Mouse (Mus musculus) heart, postnatal 14 days (tissue): ENCODE results near the gene Zfp62. TPM values are rescaled to one million over a fixed set of nuclear protein-coding genes. Genes with fewer than 3 reads are reported as not detected.

Experiments
- DNase-seq, 2 experiments: peaks; one replicate each; pipeline ENCODE4 v3.0.0; 2021 to 2022
- intact Hi-C: fragments of 180-260 bp; cut with DNase I; formaldehyde crosslinking; loops from one replicate; pipeline ENCODE4 v1.15.1; 2025
- total RNA-seq, 2 experiments: library from RNA; stranded (reverse); gene quantifications; 2 replicates each; pipeline ENCODE4 v1.2.3; 2021

Gene Zfp62
- total RNA-seq, 2 experiments from 2014 or later: 26.3 to 27.0 TPM

DNA sequence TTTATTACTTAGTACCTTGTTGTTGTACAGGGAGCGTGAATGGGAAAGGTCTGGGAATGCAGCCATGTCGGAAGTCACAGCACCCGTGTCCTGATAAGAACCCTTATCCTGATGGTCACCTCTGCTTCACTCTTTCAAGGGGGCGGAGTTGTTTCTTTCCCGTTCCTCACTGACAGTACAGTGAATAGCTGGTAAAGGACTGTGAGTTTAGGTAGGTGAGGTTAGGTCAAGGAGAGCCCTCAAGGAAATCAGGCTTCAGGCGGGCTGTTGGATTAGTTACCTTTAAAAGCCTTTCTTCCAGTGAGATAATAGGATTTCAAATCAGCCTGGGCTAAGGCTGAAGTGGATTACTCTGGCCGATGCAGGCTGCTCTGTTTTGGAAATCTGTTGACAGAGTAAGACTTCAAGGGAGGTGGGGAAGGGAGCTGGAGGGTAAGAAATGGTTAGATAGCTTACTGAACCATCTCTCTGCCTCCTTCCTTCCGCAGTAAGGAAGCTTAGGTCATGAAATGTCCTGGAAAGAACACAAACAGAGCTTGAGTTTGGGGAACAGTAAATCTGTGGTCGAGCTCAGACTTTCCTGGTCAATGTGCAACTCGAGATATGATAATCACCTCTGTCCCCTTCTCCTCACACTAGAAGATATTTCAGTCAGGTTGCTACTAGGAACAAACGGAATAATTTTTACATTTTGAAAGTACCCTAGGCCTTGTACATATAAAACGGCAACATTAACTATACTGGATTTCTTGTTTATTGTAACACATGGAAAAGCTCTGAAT is 42.7 kb downstream of the Zfp62 start:
- DNase-seq: no peak
- intact Hi-C loops: no loop called here

GRCm38 (mm10) chr11:49246523-49246922 is 43.4 kb downstream of the Zfp62 start:
- intact Hi-C loops: no loop called here
- no peak for DNase-seq

DNA sequence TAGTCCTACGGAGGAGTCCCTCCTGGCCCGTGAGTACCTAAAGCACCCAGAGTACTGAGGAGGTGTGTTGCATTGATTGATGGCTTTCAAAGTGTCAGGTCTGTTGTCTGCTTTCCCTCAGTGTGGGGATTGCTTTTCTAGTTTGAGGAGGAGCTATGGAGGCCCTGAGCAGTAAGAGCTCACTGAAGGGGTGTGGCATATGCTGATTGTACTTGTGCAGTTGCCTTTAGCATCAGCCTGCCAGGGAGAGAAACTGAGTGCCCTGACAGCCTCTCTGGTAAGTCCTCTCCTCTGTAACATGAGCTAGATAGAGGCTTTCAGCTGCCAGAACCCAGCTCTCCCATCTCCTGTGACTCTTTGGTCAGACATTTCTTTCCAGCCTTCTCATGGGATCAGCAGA is 44.2 kb downstream of the Zfp62 start:
- intact Hi-C loops: no loop called here

DNA sequence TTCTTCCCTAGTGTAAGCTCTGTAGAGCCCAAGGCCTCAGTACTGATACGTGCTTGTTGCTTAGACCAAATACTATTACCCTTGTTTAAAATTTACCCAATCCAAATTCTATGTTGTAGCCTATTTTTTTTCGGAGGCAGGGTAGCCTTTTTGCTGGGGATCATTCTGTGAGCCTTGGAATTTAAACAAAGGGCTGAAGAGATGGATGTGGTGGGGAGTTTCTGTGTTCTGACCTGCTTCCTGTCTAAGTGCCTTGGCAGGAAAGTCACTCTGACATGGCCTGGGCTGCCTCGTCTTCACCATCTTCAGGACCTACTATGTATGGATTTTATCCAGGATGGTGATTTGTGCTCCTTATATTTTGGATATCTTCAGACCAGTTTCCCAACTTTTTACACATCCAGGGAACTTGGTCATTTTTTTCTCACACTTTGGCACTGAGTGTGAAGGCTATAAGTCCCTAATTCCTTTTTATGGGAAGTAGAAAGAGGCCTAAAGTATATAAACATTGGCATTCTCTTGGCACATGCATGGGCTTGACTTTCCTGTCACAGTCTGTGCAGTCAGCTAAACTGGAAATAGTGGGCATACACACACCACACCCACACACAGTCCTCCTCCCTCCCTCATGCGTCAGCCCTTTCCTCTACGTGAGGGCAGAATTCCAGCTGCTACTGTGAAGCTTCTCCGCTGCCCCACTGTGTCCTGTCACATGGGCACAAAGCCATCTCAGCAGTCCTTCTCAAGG is 45.3 kb downstream of the Zfp62 start:
- intact Hi-C loops: no loop called here
- DNase-seq: peak; percentile 46 to 52

More for the DNA sequence above, 44.2 kb downstream of the Zfp62 start:
- no peak for DNase-seq

DNA sequence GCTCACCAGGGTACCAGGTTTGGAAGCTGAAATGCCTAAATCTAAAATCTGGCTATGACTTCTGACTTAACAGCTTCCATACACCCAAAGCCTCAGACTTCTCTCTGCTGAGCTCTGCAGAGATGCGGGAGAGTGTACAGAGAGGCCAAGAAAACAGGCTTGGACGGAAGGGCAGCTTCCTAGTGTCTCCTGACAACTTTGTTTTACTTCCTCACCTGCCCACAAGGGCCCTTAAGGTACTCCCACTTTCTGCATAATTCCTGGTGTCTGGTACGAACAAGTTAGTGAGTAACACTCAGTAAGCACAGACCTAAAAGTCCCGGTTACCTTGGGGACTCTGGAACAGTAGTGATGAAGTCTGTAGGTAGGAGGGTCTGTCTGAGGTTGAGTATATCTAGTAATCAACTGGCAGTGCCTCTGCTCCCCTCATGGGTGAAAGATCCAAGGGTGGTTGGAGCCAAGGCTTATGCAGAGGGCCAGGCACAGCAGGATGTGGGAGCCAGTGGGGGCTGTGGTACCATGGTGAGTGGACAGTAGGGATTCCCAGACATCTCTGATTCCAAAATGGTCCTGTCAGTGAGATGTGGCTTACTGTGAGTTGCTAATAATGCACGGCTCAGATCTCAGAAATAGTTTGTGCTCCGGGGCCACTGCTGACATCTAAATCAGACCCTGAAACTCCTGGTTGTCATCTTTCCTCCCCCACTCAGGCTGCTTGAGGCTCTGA is 46.0 kb downstream of the Zfp62 start:
- intact Hi-C loops: no loop called here
- no peak for DNase-seq

GRCm38 (mm10) chr11:49249811-49250421 is 46.8 kb downstream of the Zfp62 start:
- intact Hi-C loops: loop anchor here (2.0 to 5.0 kb wide), 2 partner anchors 47 to 143 kb away; partner anchors contain the start of gene Zfp62

DNA sequence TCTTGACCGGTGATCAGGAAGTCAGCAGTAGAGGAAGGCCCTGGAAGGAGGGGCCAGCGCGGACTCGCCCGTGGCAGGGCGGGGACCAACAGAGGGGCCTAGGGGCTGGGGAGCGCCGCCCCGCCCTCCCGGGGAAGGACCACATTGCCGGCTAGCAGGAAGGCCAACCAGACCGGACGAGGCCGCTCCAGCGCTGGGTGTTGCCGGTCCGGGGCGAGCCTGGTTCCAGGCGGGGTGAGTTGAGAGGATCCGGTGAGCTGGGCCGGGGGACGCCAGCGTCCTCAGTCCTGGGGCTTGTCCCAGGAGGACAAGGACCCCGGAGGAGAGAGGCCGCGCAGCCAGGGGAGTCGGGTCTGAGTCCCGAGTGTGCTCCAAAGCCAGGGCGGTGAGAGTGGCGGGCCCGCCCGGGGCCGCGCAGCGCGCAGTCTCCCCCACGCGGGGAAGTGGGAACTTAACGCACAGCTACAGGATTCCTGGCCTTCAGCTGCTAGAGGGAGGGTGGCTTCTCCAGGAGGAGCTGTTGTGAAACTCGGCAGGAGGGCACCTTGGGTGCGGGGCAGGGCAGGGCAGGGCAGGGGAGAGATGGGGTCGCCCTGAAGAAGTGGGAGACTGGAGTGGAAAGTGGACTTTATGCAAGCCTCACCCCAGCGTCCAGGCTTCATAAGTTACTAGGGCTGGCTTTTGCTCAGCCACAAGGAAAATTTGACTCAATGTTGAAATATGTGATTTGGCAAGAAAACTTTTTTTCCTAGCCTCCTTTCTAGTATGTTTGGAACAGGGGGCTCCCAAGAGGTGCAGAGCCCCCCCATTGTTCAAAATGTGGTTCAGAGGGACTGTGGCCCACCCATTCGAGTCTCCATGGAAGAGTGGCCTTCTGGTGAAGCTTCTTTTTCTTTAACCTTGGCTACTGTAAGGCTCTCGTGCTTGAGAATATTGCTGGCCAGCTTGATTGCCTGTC is 47.6 kb downstream of the Zfp62 start:
- intact Hi-C loops: loop anchor here (2.0 to 5.0 kb wide), 2 partner anchors 48 to 143 kb away; partner anchors contain the start of gene Zfp62
- DNase-seq: peak; percentile 92 to 94

More at GRCm38 (mm10) chr11:49249811-49250421, 46.8 kb downstream of the Zfp62 start:
- DNase-seq: no peak

DNA sequence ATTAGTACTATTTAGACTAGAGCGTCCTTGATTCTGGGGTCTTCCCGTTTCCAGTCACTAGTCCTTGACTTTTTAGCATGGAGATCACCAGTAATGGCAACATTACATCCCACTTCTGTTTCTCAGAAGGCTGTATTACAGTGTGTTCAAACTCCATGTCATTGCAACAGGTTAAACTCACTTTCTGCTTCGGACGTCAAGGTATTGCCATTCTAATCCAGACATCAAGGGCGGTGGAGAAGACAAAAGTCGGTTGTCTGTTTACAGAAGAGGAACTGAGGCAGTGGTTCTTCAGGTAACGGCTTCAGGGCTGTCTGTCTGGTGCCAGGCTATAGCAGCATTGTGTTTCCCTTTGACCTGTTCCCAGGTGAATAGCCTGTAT is 48.3 kb downstream of the Zfp62 start:
- intact Hi-C loops: loop anchor here (2.0 to 5.0 kb wide), 2 partner anchors 49 to 144 kb away; partner anchors contain the start of gene Zfp62
- no peak for DNase-seq

DNA sequence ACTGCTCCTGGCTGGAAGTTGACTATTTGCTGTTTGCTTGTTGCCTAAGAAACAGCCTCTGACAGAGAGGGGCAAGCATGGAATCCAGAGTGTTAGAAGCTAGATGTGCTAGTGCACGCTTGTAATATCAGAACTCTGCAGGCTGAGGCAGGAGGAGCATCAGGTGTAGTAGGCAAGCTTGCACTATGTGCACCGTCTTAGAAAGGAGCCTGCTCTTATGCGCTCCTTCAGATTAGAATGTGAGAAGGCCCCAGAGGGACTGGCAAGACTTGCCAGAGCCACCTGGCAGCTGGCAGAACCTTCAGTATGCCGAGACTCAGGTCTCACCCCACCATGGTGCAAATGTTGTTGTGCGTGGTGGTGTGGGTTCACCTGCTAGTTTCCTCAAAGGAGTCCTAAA is 49.0 kb downstream of the Zfp62 start:
- intact Hi-C loops: loop anchor here (5.0 kb wide), 1 partner anchor 145 kb away; no protein-coding TSS in a partner anchor
- no peak for DNase-seq

GRCm38 (mm10) chr11:49253035-49253434 is 49.9 kb downstream of the Zfp62 start:
- intact Hi-C loops: loop anchor here (5.0 kb wide), 1 partner anchor 146 kb away; no protein-coding TSS in a partner anchor
- DNase-seq: no peak

- intact Hi-C loops: no loop called here
- no peak for DNase-seq
Observed at GRCm38 (mm10) chr11:49259296-49259695, 56.2 kb downstream of the Zfp62 start.

GRCm38 (mm10) chr11:49259829-49260228 is 56.7 kb downstream of the Zfp62 start:
- intact Hi-C loops: loop anchor here (10.0 kb wide), 1 partner anchor 465 kb away; no protein-coding TSS in a partner anchor
- DNase-seq: no peak

DNA sequence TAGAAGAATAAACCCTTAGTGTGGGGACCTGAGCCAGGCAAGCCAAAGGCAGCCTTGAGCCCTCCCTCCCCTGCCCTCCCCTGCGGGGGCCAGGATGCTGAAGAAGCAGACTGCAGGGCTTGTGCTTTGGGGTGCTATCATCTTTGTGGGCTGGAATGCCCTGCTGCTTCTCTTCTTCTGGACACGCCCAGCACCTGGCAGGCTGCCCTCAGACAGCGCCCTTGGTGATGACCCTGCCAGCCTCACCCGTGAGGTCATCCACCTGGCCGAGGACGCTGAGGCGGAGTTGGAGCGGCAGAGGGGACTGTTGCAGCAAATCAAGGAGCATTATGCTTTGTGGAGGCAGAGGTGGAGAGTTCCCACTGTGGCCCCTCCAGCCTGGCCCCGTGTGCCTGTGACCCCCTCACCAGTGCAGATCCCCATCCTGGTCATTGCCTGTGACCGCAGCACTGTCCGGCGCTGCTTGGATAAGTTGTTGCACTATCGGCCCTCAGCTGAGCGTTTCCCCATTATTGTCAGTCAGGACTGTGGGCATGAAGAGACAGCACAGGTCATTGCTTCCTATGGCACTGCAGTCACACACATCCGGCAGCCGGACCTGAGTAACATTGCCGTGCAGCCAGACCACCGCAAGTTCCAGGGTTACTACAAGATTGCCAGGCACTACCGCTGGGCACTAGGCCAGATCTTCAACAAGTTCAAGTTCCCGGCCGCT is 57.7 kb downstream of the Zfp62 start:
- DNase-seq: peak; percentile 70 to 84
- intact Hi-C loops: loop anchor here (10.0 kb wide), 1 partner anchor 466 kb away; no protein-coding TSS in a partner anchor

DNA sequence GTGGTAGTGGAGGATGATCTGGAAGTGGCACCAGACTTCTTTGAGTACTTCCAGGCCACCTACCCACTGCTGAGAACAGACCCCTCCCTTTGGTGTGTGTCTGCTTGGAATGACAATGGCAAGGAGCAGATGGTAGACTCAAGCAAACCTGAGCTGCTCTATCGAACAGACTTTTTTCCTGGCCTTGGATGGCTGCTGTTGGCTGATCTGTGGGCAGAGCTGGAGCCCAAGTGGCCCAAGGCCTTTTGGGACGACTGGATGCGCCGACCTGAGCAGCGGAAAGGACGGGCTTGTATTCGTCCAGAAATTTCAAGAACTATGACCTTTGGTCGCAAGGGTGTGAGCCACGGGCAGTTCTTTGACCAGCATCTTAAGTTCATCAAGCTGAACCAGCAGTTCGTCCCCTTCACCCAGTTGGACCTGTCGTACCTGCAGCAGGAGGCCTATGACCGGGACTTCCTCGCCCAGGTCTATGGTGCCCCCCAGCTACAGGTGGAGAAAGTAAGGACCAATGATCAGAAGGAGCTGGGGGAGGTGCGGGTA is 58.3 kb downstream of the Zfp62 start:
- intact Hi-C loops: loop anchor here (10.0 kb wide), 1 partner anchor 467 kb away; no protein-coding TSS in a partner anchor
- DNase-seq: no peak

- intact Hi-C loops: loop anchor here (10.0 kb wide), 1 partner anchor 467 kb away; no protein-coding TSS in a partner anchor
- DNase-seq: no peak
Observed at GRCm38 (mm10) chr11:49262286-49262685, 59.2 kb downstream of the Zfp62 start.

- intact Hi-C loops: loop anchor here (10.0 kb wide), 1 partner anchor 468 kb away; no protein-coding TSS in a partner anchor
- DNase-seq: no peak
Observed at GRCm38 (mm10) chr11:49263149-49263548, 60.1 kb downstream of the Zfp62 start.

DNA sequence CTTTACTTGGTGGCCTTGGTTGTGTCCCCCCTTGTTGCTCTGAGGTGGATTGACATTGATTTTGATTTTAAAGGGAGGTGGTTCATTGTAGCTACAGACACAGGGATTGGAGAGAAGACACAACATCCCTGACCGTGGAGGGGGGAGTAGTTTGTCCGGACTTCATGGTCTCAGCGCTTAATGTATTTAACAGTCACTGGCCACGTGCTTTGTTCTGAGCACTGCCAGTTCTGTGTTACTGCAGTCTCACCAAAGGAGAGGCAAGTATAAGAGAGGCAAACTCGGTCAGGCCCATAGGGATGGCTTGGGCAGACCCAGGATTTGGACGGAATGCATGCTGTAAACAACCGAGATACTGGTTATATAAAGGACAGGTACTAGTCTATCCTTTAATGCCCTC is 61.0 kb downstream of the Zfp62 start:
- DNase-seq: no peak
- intact Hi-C loops: loop anchor here (10.0 kb wide), 1 partner anchor 469 kb away; no protein-coding TSS in a partner anchor

DNA sequence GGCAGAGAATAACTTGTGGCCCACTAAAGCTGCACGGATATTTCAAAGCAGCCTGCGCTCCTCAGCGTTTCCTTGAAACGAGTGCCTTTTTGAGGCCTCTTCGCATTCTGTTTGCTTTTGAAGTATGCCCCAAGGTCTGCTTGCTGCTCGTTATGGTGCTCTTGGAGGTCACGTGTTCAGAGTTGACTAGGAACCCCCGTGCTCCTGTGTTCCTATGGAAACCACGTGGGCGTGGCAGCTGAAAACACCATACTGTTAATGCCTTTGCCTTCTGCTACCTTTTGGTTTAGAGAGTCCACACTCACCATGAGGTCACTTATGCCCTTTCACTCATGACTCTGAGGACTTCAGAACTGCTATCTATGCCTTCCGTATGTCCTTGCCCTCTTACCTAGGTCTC is 61.5 kb downstream of the Zfp62 start:
- DNase-seq: no peak
- intact Hi-C loops: loop anchor here (10.0 kb wide), 1 partner anchor 470 kb away; no protein-coding TSS in a partner anchor
